Mouse (Mus musculus) G1E (cell line): ENCODE results near the gene Clip1.

Experiments
- CTCF ChIP-seq: IDR thresholded peaks from 2 replicates; pipeline ENCODE4 v1.5.1; 2012; ENCODE audit warnings: low read depth, low read length, inconsistent platforms, mixed read lengths
- GATA1 ChIP-seq: IDR thresholded peaks from 2 replicates; pipeline ENCODE4 v1.6.1; 2012; ENCODE audit warnings: borderline replicate concordance, low read length, inconsistent platforms, mixed read lengths

DNA sequence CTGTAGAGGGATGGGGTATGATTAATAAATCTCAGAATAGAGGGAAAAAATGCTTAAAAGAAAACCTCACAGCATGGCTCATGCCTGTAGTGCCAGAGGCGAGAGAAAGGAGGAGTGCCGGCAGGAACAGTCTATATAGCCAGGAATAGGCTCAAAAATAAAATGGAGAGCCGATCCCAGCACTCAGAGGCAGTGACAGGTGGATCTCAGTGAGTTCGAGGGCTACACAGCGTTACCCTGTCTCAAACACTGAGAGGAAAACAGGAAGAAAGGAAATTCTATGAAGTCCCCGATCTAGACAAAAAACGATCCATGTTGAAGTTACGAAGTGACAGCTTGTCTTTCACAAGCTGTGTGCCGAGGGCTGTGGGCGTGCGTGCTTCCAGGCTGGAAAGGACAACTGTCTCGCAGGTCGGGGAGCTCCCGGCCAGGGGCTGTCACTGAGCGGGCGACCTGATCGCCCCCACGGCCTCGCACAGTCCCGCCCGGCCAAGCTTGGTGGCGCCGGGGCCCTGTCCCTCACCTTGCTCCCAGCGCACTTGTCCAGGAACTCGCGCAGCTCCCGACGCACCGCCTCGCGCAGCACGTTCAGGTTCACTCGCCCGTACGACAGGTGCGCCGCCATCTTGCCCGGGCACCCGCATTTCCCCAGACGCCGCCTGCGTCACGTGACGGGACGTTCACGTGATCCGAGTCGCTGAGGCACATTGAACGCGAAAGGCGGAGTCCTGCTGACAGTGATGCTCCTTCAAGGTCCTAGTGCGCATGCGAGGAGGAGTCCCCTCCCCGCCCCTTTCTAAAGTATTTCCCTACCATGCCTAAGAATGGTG lies 111.8 kb downstream of the Clip1 start, which contains the start of gene Vps33a:
- TF ChIP-seq GATA1: no peak
- TF ChIP-seq CTCF: no peak
